Comparison of ENCODE assay signal across 27 mouse cellular contexts in the genomic region with DNA sequence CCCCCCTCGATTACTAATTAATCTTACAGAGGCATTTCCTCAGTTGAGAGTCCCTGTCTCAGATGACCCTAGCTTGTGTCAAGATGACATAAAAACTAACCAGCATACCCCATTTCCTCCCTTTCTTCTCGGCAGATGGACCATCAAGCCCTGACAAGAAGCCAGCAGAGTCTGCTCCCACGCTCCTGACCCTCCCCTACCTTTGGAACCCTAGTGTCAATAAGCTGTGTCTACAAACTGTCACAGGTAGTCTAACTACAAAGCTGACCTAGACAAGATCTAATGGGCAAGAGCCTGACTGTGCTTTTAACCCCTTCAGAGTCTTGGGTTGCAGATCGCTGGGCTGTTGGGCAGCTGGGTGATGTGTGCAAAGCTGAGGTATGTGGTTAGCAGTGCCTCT. TPM values are rescaled to one million over a fixed set of nuclear protein-coding genes. Genes with fewer than 3 reads are reported as not detected.
DNase-seq lines count a peak whose midpoint lies in the region; ATAC-seq lines count a peak whose summit lies in the region.
"Had no signal": no experiment of that assay in that cellular context is flagged by ENCODE, and none has a peak within 500 bp of the region (broad histone marks: within the 10 kb centered on the region; RNA-seq: fewer than 3 reads in every experiment).

No protein-coding gene starts in this region.

- H3K27ac ChIP-seq in liver, embryonic 12.5 days = peak overlapping the region; percentile 28; the same call in 1 of the 2 replicates
- H3K27ac ChIP-seq in stomach, embryonic 14.5 days (ENCODE audit: low read length) = peak overlapping the region; percentile 40; the same call in 1 of the 2 replicates
- H3K27ac ChIP-seq: embryonic facial prominence, embryonic 10.5 days; forebrain, embryonic 15.5 days; heart, adult 2 months; heart, embryonic 15.5 days; hindbrain, embryonic 15.5 days; macrophage had no signal

- peak; percentile 29 for DNase-seq in cerebellum, adult 9-10 months
- DNase-seq in cerebellum, postnatal 25 days = no peak
- peak; percentile 50 for DNase-seq in brain, adult 2 months (ENCODE audit: low read depth, low spot score)
- no peak for DNase-seq in left cerebral cortex, adult 8-10 months (ENCODE audit: low spot score in 2 of 2)
- no peak for DNase-seq in natural killer cell, adult 2 months (ENCODE audit: low spot score in 2 of 2)
- DNase-seq in left cerebral cortex, postnatal 4 days = no peak
- DNase-seq: adrenal gland, postnatal 25 days; cerebellum, adult 9-11 months; gastrocnemius, postnatal 14 days; heart, adult 2 months; heart, postnatal 4 days; kidney, adult 2 months; kidney, postnatal 10 days; right cerebral cortex, postnatal 14 days; thymus, adult 2 months; thymus, postnatal 4 days had no signal

- intact Hi-C loops in left cerebral cortex, postnatal 4 days (cut with DNase I) = no loop called here

- H3K4me1 ChIP-seq in liver, embryonic 12.5 days = 0 out of 2 replicates have a peak, but pooled peaks cover 3% of the 10 kb centered on the region
- H3K4me1 ChIP-seq in stomach, embryonic 14.5 days (ENCODE audit: control insufficient read depth, insufficient read depth, low read length) = peaks cover 11% of the 10 kb centered on the region; the same call in 1 of the 2 replicates

- H3K27me3 ChIP-seq in liver, embryonic 12.5 days (replicated peaks) = no peaks in the 10 kb centered on the region
- H3K27me3 ChIP-seq in stomach, embryonic 14.5 days (ENCODE audit: control insufficient read depth, insufficient read depth, low read length) = no peaks in the 10 kb centered on the region
- H3K27me3 ChIP-seq: forebrain, embryonic 15.5 days; heart, embryonic 15.5 days had no signal

- no peak overlapping the region for H3K9ac ChIP-seq in liver, embryonic 12.5 days
- no peak overlapping the region for H3K9ac ChIP-seq in stomach, embryonic 14.5 days (replicated peaks; ENCODE audit: low read depth, low read length)
- H3K9ac ChIP-seq: forebrain, embryonic 15.5 days; heart, embryonic 15.5 days; hindbrain, embryonic 15.5 days had no signal

- H3K9me3 ChIP-seq in liver, embryonic 12.5 days (replicated peaks) = no peaks in the 10 kb centered on the region
- H3K9me3 ChIP-seq in stomach, embryonic 14.5 days (ENCODE audit: control insufficient read depth, low read depth, low read length) = no peaks in the 10 kb centered on the region
- H3K9me3 ChIP-seq: embryonic facial prominence, embryonic 10.5 days; forebrain, embryonic 15.5 days; heart, embryonic 15.5 days; hindbrain, embryonic 15.5 days had no signal

- 52% methylated on average over 4 of the region's 4 CpGs for WGBS in liver, embryonic 12.5 days (ENCODE audit: insufficient replicate concordance)
- 51% methylated on average over 4 of the region's 4 CpGs for WGBS in stomach, embryonic 14.5 days

- ATAC-seq in liver, embryonic 12.5 days = peak; percentile 73
- ATAC-seq in stomach, embryonic 14.5 days (ENCODE audit: insufficient number of reproducible peaks, insufficient read depth, low FRiP score, low read depth) = no peak
- ATAC-seq: forebrain, embryonic 15.5 days; lung, postnatal 0 days had no signal

- H3K4me2 ChIP-seq in liver, embryonic 12.5 days = no peak overlapping the region
- no peak overlapping the region for H3K4me2 ChIP-seq in stomach, embryonic 14.5 days (replicated peaks; ENCODE audit: low read depth, low read length)
- H3K4me2 ChIP-seq: forebrain, embryonic 15.5 days; heart, embryonic 15.5 days; hindbrain, embryonic 15.5 days had no signal

- H3K4me3 ChIP-seq in liver, embryonic 12.5 days = no peak overlapping the region
- no peak overlapping the region for H3K4me3 ChIP-seq in stomach, embryonic 14.5 days (ENCODE audit: low read depth, low read length)
- H3K4me3 ChIP-seq: embryonic facial prominence, embryonic 10.5 days; forebrain, embryonic 15.5 days; heart, adult 2 months; heart, embryonic 15.5 days; hindbrain, embryonic 15.5 days had no signal

- no peaks in the 10 kb centered on the region for H3K36me3 ChIP-seq in liver, embryonic 12.5 days
- no peaks in the 10 kb centered on the region for H3K36me3 ChIP-seq in stomach, embryonic 14.5 days (ENCODE audit: control insufficient read depth, insufficient read depth, low read length)
- H3K36me3 ChIP-seq: embryonic facial prominence, embryonic 10.5 days; forebrain, embryonic 15.5 days; heart, embryonic 15.5 days; hindbrain, embryonic 15.5 days had no signal

RNA-seq across cellular contexts. Expression of a gene that starts 10.1 kb away (rescaled TPM):
- not detected in 2 replicates for polyA plus RNA-seq in liver, embryonic 12.5 days (2016; fragmentation: Nextera tagmentation; extraction: Ambion mirVana)
- polyA plus RNA-seq in stomach, embryonic 14.5 days (2014; fragmentation: Nextera tagmentation; extraction: Ambion mirVana) = not detected in 2 replicates
- total RNA-seq in left cerebral cortex, adult 8-10 months (2022) = 1 to 10 TPM in 2 of 4 experiments, under 1 TPM in 2; 0.73 to 1.4 (median 1.1) TPM
- under 1 TPM in 1 of 2 experiments, not detected in 1; 0.18 TPM for total RNA-seq in left cerebral cortex, postnatal 4 days (2021)
- total RNA-seq: adrenal gland, postnatal 25 days; gastrocnemius, postnatal 14 days; heart, postnatal 4 days had no signal
- polyA plus RNA-seq: cortical plate, adult 2 months; embryonic facial prominence, embryonic 10.5 days; forebrain, embryonic 15.5 days; heart, adult 2 months; heart, embryonic 15.5 days; hindbrain, embryonic 15.5 days; intestine, embryonic 14.5 days; kidney, adult 2 months; lung, postnatal 0 days; midbrain, postnatal 0 days had no signal

Comparison
In these comparisons a context has a peak if more than half of its experiments do, and no peak if none do; other contexts are left out.
1. DNase-seq: peak in cerebellum, adult 9-10 months (single experiment) and brain, adult 2 months (single experiment); none in cerebellum, postnatal 25 days (0 of 2), left cerebral cortex, adult 8-10 months (0 of 2), natural killer cell, adult 2 months (0 of 2) and left cerebral cortex, postnatal 4 days (single experiment).